ENCODE assay signal across 8 mouse cellular contexts in genomic region chr19:45301733-45302547, GRCm38 (mm10).
A peak's percentile ranks its signal among the peaks of the same experiment; 100 is the strongest.
DNase-seq lines count a peak whose midpoint lies in the region; ATAC-seq and TF ChIP-seq lines count a peak whose summit lies in the region.

No protein-coding gene starts in this region.

- H3K9ac ChIP-seq in liver, adult 2 months (ENCODE audit: low read depth, low read length), result no peak overlapping the region
- H3K9ac ChIP-seq in hindbrain, postnatal 0 days (replicated peaks; ENCODE audit: low read length), result peak overlapping the region; percentile 67
- peak overlapping the region; percentile 69 for H3K9ac ChIP-seq in limb, embryonic 13.5 days
- peak overlapping the region; percentile 67 for H3K9ac ChIP-seq in neural tube, embryonic 15.5 days (replicated peaks)

- H3K9me3 ChIP-seq in hindbrain, postnatal 0 days (ENCODE audit: low read length), result no peaks in the 10 kb centered on the region
- H3K9me3 ChIP-seq in limb, embryonic 13.5 days, result no peaks in the 10 kb centered on the region
- no peaks in the 10 kb centered on the region for H3K9me3 ChIP-seq in neural tube, embryonic 15.5 days (replicated peaks)

- H3K4me1 ChIP-seq in liver, adult 2 months (ENCODE audit: control insufficient read depth, insufficient read depth, low read length), result peaks cover 3% of the 10 kb centered on the region; the same call in 1 of the 2 replicates
- H3K4me1 ChIP-seq in cerebellum, adult 2 months (ENCODE audit: control insufficient read depth, insufficient read depth, low read length), result peaks cover 9% of the 10 kb centered on the region
- H3K4me1 ChIP-seq in hindbrain, postnatal 0 days (ENCODE audit: insufficient read depth, low read length), result peaks cover 4% of the 10 kb centered on the region
- H3K4me1 ChIP-seq in limb, embryonic 13.5 days, result peaks cover 16% of the 10 kb centered on the region
- peaks cover 57% of the 10 kb centered on the region for H3K4me1 ChIP-seq in neural tube, embryonic 15.5 days

- TF ChIP-seq CTCF in liver, adult 2 months (IDR thresholded peaks at IDR 0.05; ENCODE audit: low read depth, low read length), result no peak
- TF ChIP-seq CTCF in cerebellum, adult 2 months (IDR thresholded peaks at IDR 0.05; ENCODE audit: borderline replicate concordance, insufficient read depth, low read depth, low read length), result no peak
- TF ChIP-seq CTCF in hindbrain, postnatal 0 days (IDR thresholded peaks at IDR 0.05; ENCODE audit: low read depth), result no peak

- no peak overlapping the region for H3K27ac ChIP-seq in liver, adult 2 months (replicated peaks; ENCODE audit: insufficient read depth, low read depth, low read length)
- peak overlapping the region; percentile 94 for H3K27ac ChIP-seq in cerebellum, adult 2 months (ENCODE audit: insufficient read depth, low read length)
- peak overlapping the region; percentile 94 for H3K27ac ChIP-seq in hindbrain, postnatal 0 days
- peak overlapping the region; percentile 52; the same call in 1 of the 2 replicates for H3K27ac ChIP-seq in limb, embryonic 13.5 days
- H3K27ac ChIP-seq in neural tube, embryonic 15.5 days (replicated peaks), result peak overlapping the region; percentile 99

- TF ChIP-seq POLR2A in liver, adult 2 months (IDR thresholded peaks at IDR 0.05; ENCODE audit: extremely low read depth, insufficient read depth, low read length), result no peak
- peak; percentile 62; the same call in 1 of the 2 replicates for TF ChIP-seq POLR2A in cerebellum, adult 2 months (IDR thresholded peaks at IDR 0.05; ENCODE audit: borderline replicate concordance, insufficient read depth, low read length)

- DNase-seq in liver, adult 2 months (ENCODE audit: extremely low read depth, low read depth, low spot score), result no peak
- no peak for DNase-seq in liver
- peak; percentile 82 to 83 for DNase-seq in cerebellum, adult 2 months
- DNase-seq in frontal cortex, adult 2 months (ENCODE audit: extremely low spot score in 1 of 2, low spot score in 1 of 2), result peak; percentile 71 to 85
- DNase-seq in hindbrain, postnatal 0 days (ENCODE audit: low spot score), result peak; percentile 89
- no peak for DNase-seq in urinary bladder, postnatal 4 days (ENCODE audit: low spot score in 2 of 2)

- H3K4me2 ChIP-seq in hindbrain, postnatal 0 days (ENCODE audit: low read depth, low read length), result peak overlapping the region; percentile 99
- peak overlapping the region; percentile 97 for H3K4me2 ChIP-seq in limb, embryonic 13.5 days (replicated peaks)
- H3K4me2 ChIP-seq in neural tube, embryonic 15.5 days, result peak overlapping the region; percentile 97

- H3K36me3 ChIP-seq in liver, adult 2 months (ENCODE audit: control insufficient read depth, insufficient read depth, low read length), result no peaks in the 10 kb centered on the region
- no peaks in the 10 kb centered on the region for H3K36me3 ChIP-seq in hindbrain, postnatal 0 days (ENCODE audit: insufficient read depth, low read length)
- no peaks in the 10 kb centered on the region for H3K36me3 ChIP-seq in limb, embryonic 13.5 days
- H3K36me3 ChIP-seq in neural tube, embryonic 15.5 days, result no peaks in the 10 kb centered on the region

- 1% methylated on average over 56 of the region's 58 CpGs for WGBS in liver, adult 2 months
- under 1% methylated on average over 57 of the region's 58 CpGs for WGBS in cerebellum, adult 2 months
- under 1% methylated on average over 55 of the region's 58 CpGs for WGBS in hindbrain, postnatal 0 days
- WGBS in limb, embryonic 13.5 days, result under 1% methylated on average over 57 of the region's 58 CpGs
- under 1% methylated on average over 57 of the region's 58 CpGs for WGBS in neural tube, embryonic 15.5 days

- peak; percentile 83 for ATAC-seq in hindbrain, postnatal 0 days
- ATAC-seq in limb, embryonic 13.5 days (ENCODE audit: low FRiP score, low read depth), result peak; percentile 64
- peak; percentile 83 for ATAC-seq in neural tube, embryonic 15.5 days (ENCODE audit: low FRiP score)

- peak overlapping the region; percentile 44; the same call in 1 of the 2 replicates for H3K4me3 ChIP-seq in liver, adult 2 months (ENCODE audit: insufficient read depth, low read depth, low read length)
- peak overlapping the region; percentile 85 for H3K4me3 ChIP-seq in cerebellum, adult 2 months (replicated peaks; ENCODE audit: insufficient read depth, low read depth, low read length)
- peak overlapping the region; percentile 56 for H3K4me3 ChIP-seq in hindbrain, postnatal 0 days (ENCODE audit: low read length)
- peak overlapping the region; percentile 61 for H3K4me3 ChIP-seq in limb, embryonic 13.5 days
- peak overlapping the region; percentile 53 for H3K4me3 ChIP-seq in neural tube, embryonic 15.5 days (replicated peaks)

- no peaks in the 10 kb centered on the region for H3K79me2 ChIP-seq in liver, adult 2 months (ENCODE audit: control insufficient read depth, insufficient read depth, low read length)

- peaks cover 7% of the 10 kb centered on the region; the same call in 1 of the 2 replicates for H3K27me3 ChIP-seq in liver, adult 2 months (ENCODE audit: control insufficient read depth, insufficient read depth, low read length)
- no peaks in the 10 kb centered on the region for H3K27me3 ChIP-seq in cerebellum, adult 2 months (ENCODE audit: control insufficient read depth, insufficient read depth, low read length)
- no peaks in the 10 kb centered on the region for H3K27me3 ChIP-seq in hindbrain, postnatal 0 days (ENCODE audit: insufficient read depth, low read length)
- peaks cover 90% of the 10 kb centered on the region for H3K27me3 ChIP-seq in limb, embryonic 13.5 days
- peaks cover 4% of the 10 kb centered on the region; the same call in 1 of the 2 replicates for H3K27me3 ChIP-seq in neural tube, embryonic 15.5 days (replicated peaks)

Comparison
In these comparisons a context has a peak if more than half of its experiments do, and no peak if none do; other contexts are left out.
1. DNase-seq: peak in cerebellum, adult 2 months (2 of 2), frontal cortex, adult 2 months (2 of 2) and hindbrain, postnatal 0 days (single experiment); none in liver, adult 2 months (single experiment), liver (single experiment) and urinary bladder, postnatal 4 days (0 of 2).
2. Peak in every context shown above with its lines, with median percentiles within 50 percentile points of each other: H3K4me3 ChIP-seq, ATAC-seq and H3K4me2 ChIP-seq.